Mouse (Mus musculus): ENCODE measurements at regions not wholly inside any gene's neighbourhood (a gene's known extent, or its start where the extent isn't known, plus 50 kb on each side); places are given as distances from the start of the nearest gene placed in this dataset.

GRCm38 (mm10) chr11:71411958-71412357 lies 181.4 kb upstream of the Nlrp1b start:
- no peak for TF ChIP-seq CTCF (IDR thresholded peaks at IDR 0.05; ENCODE audit: borderline replicate concordance, extremely low read depth, insufficient read depth, insufficient read length)
- TF ChIP-seq POLR2A (IDR thresholded peaks at IDR 0.05; ENCODE audit: borderline replicate concordance, extremely low read depth, insufficient read depth, insufficient read length, poor library complexity, severe bottlenecking) = no peak

Data from brain, embryonic 14.5 days (tissue).